Mouse (Mus musculus): Measurements from ENCODE around the gene Ky.

Ky gene

GRCm38 (mm10) chr9:102505700-102506585 is at the start of gene Ky:
TSS of gene Ky (plus strand) at chr9:102505750.
- no peak for DNase-seq

- DNase-seq = no peak
Measured at GRCm38 (mm10) chr9:102462251-102462650, 43.3 kb upstream of the Ky start.

DNA sequence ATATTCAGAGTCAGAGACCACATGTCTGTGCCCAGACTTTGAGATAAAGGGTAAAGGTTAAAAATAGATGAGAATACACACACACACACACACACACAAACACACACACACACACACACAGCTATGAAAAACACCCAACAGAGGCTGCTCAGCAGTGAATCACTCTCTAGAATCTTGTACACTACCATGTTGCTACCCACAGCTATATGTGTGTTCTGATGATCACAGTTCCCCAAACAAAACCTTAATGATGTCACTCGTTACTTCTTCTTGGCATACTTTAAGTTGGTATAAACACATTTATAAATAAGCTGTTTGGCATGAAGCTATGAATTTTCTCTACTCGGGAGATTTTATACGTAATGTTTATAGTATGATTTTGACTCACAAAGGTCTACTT is 40.5 kb upstream of the Ky start:
- no peak for DNase-seq

DNA sequence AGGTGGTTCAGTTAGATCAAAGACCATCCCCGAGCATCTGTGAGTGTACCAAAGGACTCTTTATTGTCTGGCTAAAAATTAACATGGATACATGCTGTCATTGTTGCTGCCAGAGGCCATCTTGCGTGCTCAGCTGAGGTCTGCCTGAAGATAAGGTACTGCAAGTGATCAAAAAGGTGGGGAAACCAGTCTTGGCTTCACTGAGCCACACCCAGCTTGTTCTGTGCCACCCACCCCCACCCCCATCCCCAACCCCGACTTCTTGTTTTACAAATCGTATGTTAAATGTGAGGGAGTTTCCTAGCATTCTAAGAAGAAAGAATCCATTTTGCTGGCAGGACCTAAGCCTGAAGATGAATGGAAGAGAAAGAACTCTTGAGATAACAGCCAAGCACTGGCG is 39.8 kb upstream of the Ky start:
- no peak for DNase-seq

DNA sequence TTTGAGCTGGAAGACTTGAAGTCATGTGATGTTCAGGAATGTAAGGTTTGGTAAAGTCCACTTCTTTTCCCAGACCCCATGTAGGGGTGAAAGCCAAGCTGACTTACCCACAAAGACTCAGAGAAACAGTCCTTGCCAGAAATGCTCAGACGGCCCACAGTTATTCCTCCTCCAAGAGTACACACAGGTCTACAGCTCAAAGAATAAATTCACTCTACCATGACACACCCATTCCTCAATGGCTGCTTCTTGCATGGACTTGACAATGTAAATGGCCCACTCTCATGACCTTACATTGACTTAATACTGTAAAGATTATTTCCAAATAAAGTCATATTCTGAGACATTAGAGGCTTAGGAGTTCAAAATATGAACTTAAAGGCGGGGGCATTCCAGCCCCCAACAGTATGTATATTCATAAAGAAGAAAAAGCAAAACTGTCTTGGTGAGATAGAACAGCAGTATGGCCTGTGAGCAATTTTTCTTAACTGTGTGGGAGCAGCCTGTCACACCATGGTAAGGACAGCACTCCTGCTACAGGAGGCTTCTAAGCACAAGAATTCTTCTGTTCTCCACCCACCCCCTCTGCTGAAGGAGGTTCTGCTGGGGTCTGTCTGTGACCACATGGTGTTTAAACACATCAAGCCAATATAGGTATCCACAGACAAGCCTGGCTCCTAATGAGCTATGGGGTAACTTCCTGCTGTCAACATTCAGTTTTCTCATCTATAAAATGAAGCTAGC is 35.3 kb upstream of the Ky start:
- DNase-seq = no peak

DNA sequence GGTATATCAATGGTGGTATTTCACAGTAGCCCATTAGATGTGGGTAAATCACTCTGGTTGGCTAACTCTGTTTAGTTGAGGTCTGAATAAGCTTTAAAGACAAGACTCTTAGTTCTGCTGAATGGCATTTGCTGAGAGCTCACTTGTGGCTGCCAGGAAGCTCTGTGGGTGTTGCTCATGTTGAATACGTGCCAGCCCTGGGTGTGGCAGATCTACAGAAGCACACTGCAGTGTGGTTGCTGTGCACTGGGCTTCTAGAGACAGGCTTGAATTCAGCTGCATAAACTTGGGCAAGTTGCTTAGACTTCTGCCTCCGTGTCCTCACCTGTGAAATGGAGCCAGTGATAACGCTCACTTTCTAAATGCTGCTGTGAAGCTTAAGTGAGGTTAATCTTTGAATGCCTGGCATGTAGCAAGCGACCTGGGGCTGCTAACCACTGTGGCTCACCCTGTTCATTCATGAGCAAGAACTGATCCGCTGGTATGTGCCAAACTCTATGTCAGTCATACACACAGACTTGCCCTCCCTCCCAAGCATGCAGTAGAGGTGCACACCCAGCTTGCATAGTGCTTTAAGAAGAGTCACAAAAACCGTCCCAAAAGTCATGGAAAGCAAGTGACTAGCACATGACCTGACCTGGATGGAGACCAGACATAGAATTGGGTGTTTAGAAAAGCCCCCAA is 27.6 kb upstream of the Ky start:
- no peak for DNase-seq

- no peak for DNase-seq
Measured at GRCm38 (mm10) chr9:102478451-102478835, 27.1 kb upstream of the Ky start.

- peak; percentile 33 to 46 for DNase-seq
Measured at GRCm38 (mm10) chr9:102479022-102479421, 26.5 kb upstream of the Ky start.

GRCm38 (mm10) chr9:102492031-102492795 is 13.3 kb upstream of the Ky start:
- peak; percentile 17 to 18 for DNase-seq

- DNase-seq = no peak
Measured at GRCm38 (mm10) chr9:102493044-102493443, 12.5 kb upstream of the Ky start.

DNA sequence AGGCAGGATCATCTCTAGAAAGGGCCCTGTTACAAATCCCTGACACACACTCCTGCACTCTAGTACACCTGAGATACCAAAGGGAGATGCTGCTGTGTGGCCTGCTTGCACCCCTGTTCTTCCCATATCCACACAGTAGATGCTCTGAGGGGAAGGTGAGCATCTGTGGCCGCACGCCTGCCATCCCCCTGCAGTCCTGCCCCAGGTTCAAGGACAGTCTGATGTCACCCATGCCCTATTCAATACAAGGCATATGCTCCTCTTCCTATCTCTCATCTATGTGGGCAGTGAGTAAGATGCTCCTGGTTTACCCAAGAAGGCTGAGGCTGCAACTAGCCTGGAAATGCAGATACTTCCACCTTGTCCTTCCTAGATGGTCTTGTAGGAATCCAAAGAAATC is 11.6 kb upstream of the Ky start:
- no peak for DNase-seq

- DNase-seq = no peak
Measured at GRCm38 (mm10) chr9:102494454-102494853, 11.1 kb upstream of the Ky start.

- DNase-seq = no peak
Measured at GRCm38 (mm10) chr9:102495266-102495665, 10.3 kb upstream of the Ky start.

GRCm38 (mm10) chr9:102496481-102497041 is 9.0 kb upstream of the Ky start:
- DNase-seq = no peak

DNA sequence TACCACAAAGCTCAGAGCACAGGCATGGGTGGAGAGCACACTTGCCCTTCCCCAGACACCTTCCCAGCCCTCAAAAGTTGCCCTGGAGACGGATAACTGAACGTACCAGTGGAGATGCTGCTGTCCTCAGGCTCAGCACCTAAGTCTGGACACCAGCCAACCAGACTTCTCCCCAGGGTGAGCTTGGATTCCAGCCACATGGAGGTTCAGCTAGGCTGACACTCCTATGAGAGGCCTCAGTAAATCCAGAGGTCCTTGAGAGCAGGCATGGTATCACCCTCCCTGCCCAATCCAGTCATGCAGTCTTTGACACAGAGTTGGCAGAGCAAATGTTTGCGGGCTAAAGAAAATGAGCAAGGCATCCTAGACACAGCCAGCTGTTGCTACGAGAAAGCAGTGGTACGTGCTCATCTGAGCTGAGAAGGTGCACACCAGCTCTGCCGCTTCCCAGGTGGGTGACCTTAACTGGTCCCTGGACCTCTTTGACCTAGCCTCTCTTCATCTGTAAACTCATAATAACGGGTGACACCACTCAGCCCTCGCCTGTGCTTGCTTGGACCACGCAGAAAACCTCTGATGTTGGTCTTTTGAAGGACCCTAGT is 8.4 kb upstream of the Ky start:
- no peak for DNase-seq

DNA sequence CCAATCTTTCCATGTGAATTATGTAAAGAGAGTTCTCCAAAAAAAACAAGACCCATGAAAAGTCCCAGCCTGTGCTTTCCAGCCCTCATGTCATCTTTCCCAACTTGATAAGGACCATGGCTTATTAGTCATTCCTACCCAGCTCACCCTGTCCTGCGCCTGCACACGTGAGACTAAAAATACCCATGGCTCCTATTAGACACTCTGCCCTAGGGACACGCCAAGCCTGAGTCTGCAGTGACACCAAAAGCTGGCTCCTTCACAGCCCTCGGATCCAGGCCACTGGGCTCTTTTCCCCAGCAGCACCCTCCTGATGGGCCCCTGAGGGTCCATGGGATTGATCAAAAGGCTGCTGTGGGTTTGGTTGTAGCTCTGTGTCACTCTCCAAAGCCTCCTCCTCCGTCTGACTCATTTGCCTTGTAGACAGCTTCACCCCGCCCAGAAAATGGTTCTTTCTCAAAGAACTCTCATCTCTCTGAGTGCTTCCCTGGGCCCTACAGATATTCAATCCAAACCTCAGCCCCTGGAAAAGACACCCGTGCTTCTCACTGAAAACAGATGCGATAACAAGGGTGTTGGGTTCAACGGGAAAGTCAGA is 7.6 kb upstream of the Ky start:
- no peak for DNase-seq

- no peak for DNase-seq
Measured at GRCm38 (mm10) chr9:102498701-102499100, 6.8 kb upstream of the Ky start.

DNA sequence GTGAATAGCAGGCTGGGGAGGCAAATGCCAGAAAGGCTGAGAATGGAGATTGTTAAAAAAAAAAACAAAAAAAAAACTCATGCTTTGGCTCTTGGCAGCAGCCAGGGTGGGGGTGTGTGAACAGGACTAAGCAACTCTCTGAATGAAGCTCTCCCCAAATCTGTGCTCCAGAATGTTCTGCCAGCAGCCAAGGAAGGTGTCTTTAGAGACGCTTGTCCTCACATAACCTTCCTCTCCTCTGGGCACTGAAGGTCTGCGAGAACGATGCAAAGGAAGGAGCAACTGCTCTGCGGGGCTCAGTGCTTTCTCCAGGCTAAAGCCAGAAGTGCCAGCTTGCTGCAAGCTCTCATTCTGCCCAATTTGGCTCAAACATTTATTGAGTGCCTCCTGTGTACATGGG is 6.3 kb upstream of the Ky start:
- no peak for DNase-seq

DNA sequence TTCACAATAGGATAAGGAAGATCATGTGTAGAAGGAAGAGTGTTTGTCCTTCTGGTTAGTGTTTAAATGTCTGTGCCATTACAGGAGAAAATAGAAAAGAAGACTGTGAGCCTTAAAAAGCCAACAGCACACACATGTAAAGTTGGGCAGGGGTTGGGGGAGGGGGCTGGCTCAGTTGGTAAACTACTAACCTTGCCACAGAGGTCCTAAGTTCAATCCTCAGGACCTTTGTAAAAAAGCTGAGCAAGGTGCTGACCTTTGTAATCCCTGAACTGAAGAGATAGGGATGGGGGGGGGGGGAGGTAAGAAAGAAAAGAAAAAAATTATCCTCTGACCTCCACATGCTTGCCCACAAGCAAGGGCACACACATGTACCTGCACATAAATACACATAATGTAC is 5.8 kb upstream of the Ky start:
- no peak for DNase-seq

DNA sequence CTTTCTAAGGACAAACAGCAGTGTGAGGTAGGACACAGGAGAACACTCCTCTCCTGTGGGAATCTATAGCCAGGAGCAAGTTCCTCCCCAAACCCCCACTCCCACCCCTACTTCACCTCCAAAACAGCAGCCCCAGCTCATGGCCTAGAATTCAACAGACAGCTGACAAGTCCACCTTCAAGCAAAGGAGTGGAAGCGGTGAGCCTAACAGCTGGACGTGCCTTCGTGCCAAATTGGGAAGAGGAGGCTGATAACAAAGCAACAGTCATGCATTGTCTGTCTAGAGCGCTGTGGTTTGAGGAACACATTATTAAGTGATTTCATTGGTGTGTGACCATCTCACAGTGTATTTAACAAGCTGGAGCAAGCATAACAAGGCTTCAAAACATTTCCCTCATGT is 4.4 kb upstream of the Ky start:
- DNase-seq = no peak

GRCm38 (mm10) chr9:102502015-102502633 is 3.4 kb upstream of the Ky start:
- DNase-seq = no peak
